Mouse (Mus musculus): ENCODE data around the gene Nosip. TPM values are rescaled to one million over a fixed set of nuclear protein-coding genes. Genes with fewer than 3 reads are reported as not detected.

Nosip gene
- total and polyA plus RNA-seq, 3 experiments = 72.4 to 86.8 (median 81.4) TPM

- Histone ChIP-seq H3K27me3 (replicated peaks) (no peaks in the 10 kb centered on the region), H3K27ac (ENCODE audit: insufficient read depth, low read depth) (no peak overlapping the region; the same call in 1 of the 2 replicates), H3K4me1 (ENCODE audit: control insufficient read depth in 1 of 2, insufficient read depth in 2 of 2) (peaks cover 4 to 8% of the 10 kb centered on the region in 2 experiments; a peak in 1 of 4 replicates), H3K9ac (ENCODE audit: insufficient read depth, low read depth) (no peak overlapping the region), H3K4me2 (ENCODE audit: insufficient read depth, low read depth, poor library complexity, severe bottlenecking) (no peak overlapping the region), H3K4me3 (replicated peaks in 1 of 3; ENCODE audit: low read depth in 2 of 3, low read length in 2 of 3, poor library complexity in 1 of 3) (no peak overlapping the region), H3K9me3 (replicated peaks; ENCODE audit: low read length) (no peaks in the 10 kb centered on the region), H3K79me2 (replicated peaks; ENCODE audit: control insufficient read depth, extremely low read depth, insufficient read depth, poor library complexity, severe bottlenecking) (peaks cover 9% of the 10 kb centered on the region; the same call in 1 of the 2 replicates), H3K36me3 (replicated peaks in 1 of 2; ENCODE audit: control insufficient read depth in 1 of 2, insufficient read depth in 1 of 2, low read length in 1 of 2) (peaks cover 47 to 58% of the 10 kb centered on the region in 2 experiments)
- in situ Hi-C loops (cut with MboI; ENCODE audit: low pct_ligation_motif_present, low pct_unique_long_range_greater_than_20kb, low sequenced_read_pairs) = no loop called here
- DNase-seq (ENCODE audit: extremely low read depth) = no peak
- dilution Hi-C loops (cut with MboI; ENCODE audit: extremely low pct_ligation_motif_present, extremely low pct_unique_long_range_greater_than_20kb, low sequenced_read_pairs) = no loop called here
- TF ChIP-seq TCF12 (IDR thresholded peaks at IDR 0.05; ENCODE audit: low read depth, low read length) (no peak), ZC3H11A (IDR thresholded peaks at IDR 0.05; ENCODE audit: low read depth, low read length) (no peak), UBTF (IDR thresholded peaks at IDR 0.05; ENCODE audit: low read depth, low read length) (no peak), SMC3 (IDR thresholded peaks at IDR 0.05; ENCODE audit: low read depth, low read length) (no peak), MEF2A (IDR thresholded peaks at IDR 0.05; ENCODE audit: borderline replicate concordance, low read depth, low read length) (no peak), E2F4 (IDR thresholded peaks at IDR 0.05; ENCODE audit: insufficient replicate concordance, low read depth, low read length) (no peak), MAFK (IDR thresholded peaks at IDR 0.05; ENCODE audit: insufficient replicate concordance, low read length) (no peak), RCOR1 (conservative IDR thresholded peaks at IDR 0.05; ENCODE audit: low read depth, low read length) (no peak)
Measured at GRCm38 (mm10) chr7:45076501-45076900, 14.3 kb downstream of the Nosip start.

DNA sequence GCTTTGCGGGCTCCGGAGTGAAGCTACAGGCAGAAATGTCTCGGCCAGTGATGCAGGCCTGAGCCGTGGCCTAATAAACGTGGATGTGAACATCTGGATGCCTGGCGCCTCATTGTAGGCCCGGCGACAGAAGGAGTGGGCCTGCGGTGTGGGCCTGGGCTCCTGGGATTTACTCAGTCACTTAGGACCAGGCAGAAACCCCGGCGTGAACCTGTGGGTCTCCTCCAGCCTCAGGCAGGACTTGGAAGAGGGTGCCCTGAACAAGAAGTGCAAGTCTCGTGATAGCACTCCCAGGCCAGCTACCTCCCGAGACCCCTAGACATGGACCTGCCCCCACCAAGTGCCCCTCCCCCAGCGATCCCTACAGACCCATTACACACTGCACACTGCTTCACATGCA, 15.1 kb downstream of the Nosip start:
- peaks cover 47 to 58% of the 10 kb centered on the region in 2 experiments for H3K36me3 ChIP-seq (replicated peaks in 1 of 2; ENCODE audit: control insufficient read depth in 1 of 2, insufficient read depth in 1 of 2, low read length in 1 of 2)

GRCm38 (mm10) chr7:45077829-45078228, 15.6 kb downstream of the Nosip start:
- peaks cover 4 to 11% of the 10 kb centered on the region in 2 experiments; a peak in 1 of 4 replicates for H3K4me1 ChIP-seq (ENCODE audit: control insufficient read depth in 1 of 2, insufficient read depth in 2 of 2)
- peaks cover 3% of the 10 kb centered on the region; the same call in 1 of the 2 replicates for H3K79me2 ChIP-seq (replicated peaks; ENCODE audit: control insufficient read depth, extremely low read depth, insufficient read depth, poor library complexity, severe bottlenecking)
- no peak overlapping the region for H3K27ac ChIP-seq (ENCODE audit: insufficient read depth, low read depth)
- TF ChIP-seq JUN (IDR thresholded peaks at IDR 0.05; ENCODE audit: insufficient read depth, low read depth, low read length) (no peak), IRF4 (IDR thresholded peaks at IDR 0.05; ENCODE audit: low read depth, low read length) (no peak), POLR2AphosphoS2 (IDR thresholded peaks at IDR 0.05; ENCODE audit: low read depth, low read length) (no peak), CHD2 (IDR thresholded peaks at IDR 0.05; ENCODE audit: low read length) (no peak), BHLHE40 (IDR thresholded peaks at IDR 0.05; ENCODE audit: low read depth, low read length) (no peak), ZMIZ1 (IDR thresholded peaks at IDR 0.05; ENCODE audit: low read depth, low read length) (no peak), USF1 (IDR thresholded peaks at IDR 0.05; ENCODE audit: low read depth, low read length) (no peak), ELF1 (IDR thresholded peaks at IDR 0.05; ENCODE audit: low read depth, low read length) (no peak), RAD21 (IDR thresholded peaks at IDR 0.05; ENCODE audit: low read depth, low read length) (no peak), MXI1 (IDR thresholded peaks at IDR 0.05; ENCODE audit: low read depth, low read length) (no peak), USF2 (conservative IDR thresholded peaks at IDR 0.05; ENCODE audit: low read depth, low read length) (no peak)
- H3K4me2 ChIP-seq (ENCODE audit: insufficient read depth, low read depth, poor library complexity, severe bottlenecking) = no peak overlapping the region
- dilution Hi-C loops (cut with MboI; ENCODE audit: extremely low pct_ligation_motif_present, extremely low pct_unique_long_range_greater_than_20kb, low sequenced_read_pairs) (no loop called here), in situ Hi-C loops (cut with MboI; ENCODE audit: low pct_ligation_motif_present, low pct_unique_long_range_greater_than_20kb, low sequenced_read_pairs) (no loop called here)
- DNase-seq (ENCODE audit: extremely low read depth) = no peak
- no peak overlapping the region for H3K9ac ChIP-seq (ENCODE audit: insufficient read depth, low read depth)
- peaks cover 47 to 57% of the 10 kb centered on the region in 2 experiments for H3K36me3 ChIP-seq (replicated peaks in 1 of 2; ENCODE audit: control insufficient read depth in 1 of 2, insufficient read depth in 1 of 2, low read length in 1 of 2)
- H3K9me3 ChIP-seq (replicated peaks; ENCODE audit: low read length) = no peaks in the 10 kb centered on the region
- no peaks in the 10 kb centered on the region for H3K27me3 ChIP-seq (replicated peaks)
- no peak overlapping the region for H3K4me3 ChIP-seq (replicated peaks in 1 of 3; ENCODE audit: low read depth in 2 of 3, low read length in 2 of 3, poor library complexity in 1 of 3)

More for the DNA sequence above, 15.1 kb downstream of the Nosip start:
- dilution Hi-C loops (cut with MboI; ENCODE audit: extremely low pct_ligation_motif_present, extremely low pct_unique_long_range_greater_than_20kb, low sequenced_read_pairs) (no loop called here), in situ Hi-C loops (cut with MboI; ENCODE audit: low pct_ligation_motif_present, low pct_unique_long_range_greater_than_20kb, low sequenced_read_pairs) (no loop called here)
- no peak for DNase-seq (ENCODE audit: extremely low read depth)
- Histone ChIP-seq H3K27me3 (replicated peaks) (no peaks in the 10 kb centered on the region), H3K4me1 (ENCODE audit: control insufficient read depth in 1 of 2, insufficient read depth in 2 of 2) (peaks cover 4 to 8% of the 10 kb centered on the region in 2 experiments; a peak in 1 of 4 replicates), H3K9me3 (replicated peaks; ENCODE audit: low read length) (no peaks in the 10 kb centered on the region), H3K9ac (ENCODE audit: insufficient read depth, low read depth) (no peak overlapping the region), H3K27ac (ENCODE audit: insufficient read depth, low read depth) (no peak overlapping the region), H3K79me2 (replicated peaks; ENCODE audit: control insufficient read depth, extremely low read depth, insufficient read depth, poor library complexity, severe bottlenecking) (peaks cover 6% of the 10 kb centered on the region; the same call in 1 of the 2 replicates), H3K4me2 (ENCODE audit: insufficient read depth, low read depth, poor library complexity, severe bottlenecking) (no peak overlapping the region), H3K4me3 (replicated peaks in 1 of 3; ENCODE audit: low read depth in 2 of 3, low read length in 2 of 3, poor library complexity in 1 of 3) (no peak overlapping the region)
- TF ChIP-seq CHD1 (IDR thresholded peaks at IDR 0.05; ENCODE audit: low read depth, low read length) (no peak), PAX5 (IDR thresholded peaks at IDR 0.05; ENCODE audit: low read length) (no peak)

Data from CH12.LX (cell line).